Mouse (Mus musculus) small intestine, adult 2 months (tissue): ENCODE measurements around the gene Gcm1.

Experiments used
- CTCF ChIP-seq: fragments of 200-500 bp; IDR thresholded peaks from 2 replicates; pipeline ENCODE4 v1.5.1; 2012; ENCODE audit warnings: low read depth, mild to moderate bottlenecking, control low read depth, inconsistent platforms, low read length, moderate library complexity, mixed read lengths; ENCODE audit not compliant: insufficient replicate concordance, insufficient read length; ENCODE audit errors: extremely low read depth
- POLR2A ChIP-seq: fragments of 200-500 bp; IDR thresholded peaks from 2 replicates; pipeline ENCODE4 v1.6.1; 2012; ENCODE audit warnings: low read depth, mild to moderate bottlenecking, control low read depth, inconsistent platforms, low read length, moderate library complexity

DNA sequence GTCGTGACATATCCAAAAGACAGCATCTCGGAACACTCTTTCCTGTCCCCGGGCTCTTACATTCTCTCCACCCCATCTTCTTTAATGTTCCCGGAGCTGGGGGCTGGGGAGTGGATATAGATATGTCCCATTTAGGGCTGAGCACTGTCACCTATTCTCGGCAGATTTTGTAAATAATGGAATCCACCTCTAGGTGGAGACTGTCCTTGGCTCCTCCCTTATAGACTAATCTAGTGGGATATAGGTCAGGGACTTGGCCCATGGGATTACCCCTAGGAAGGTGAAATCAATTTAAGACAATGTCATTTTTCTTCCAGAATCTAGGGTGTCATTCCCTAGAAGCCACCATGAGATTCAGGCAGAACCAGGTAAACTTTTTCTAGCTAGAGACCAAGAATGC, 57.9 kb downstream of the Gcm1 start:
- TF ChIP-seq CTCF = peak; percentile 11; the same call in 1 of the 2 replicates
- no peak for TF ChIP-seq POLR2A
